Mouse (Mus musculus) left cerebral cortex, postnatal 10 days (tissue): ENCODE results near the gene Pnpt1. TPM values are rescaled to one million over a fixed set of nuclear protein-coding genes. Genes with fewer than 3 reads are reported as not detected.

ENCODE experiments used
- total RNA-seq, 2 experiments: library from RNA; stranded (reverse); gene quantifications; 2 replicates each; pipeline ENCODE4 v1.2.3; 2021

Gene Pnpt1
- total RNA-seq, 2 experiments from 2014 or later = 24.9 to 30.1 TPM

Other genes with a start within 250 kb of the Pnpt1 start
- gene Ppp4r3b, start 42.1 kb downstream of the Pnpt1 start, total RNA-seq = 10 to 100 TPM; 46.0 to 50.4 TPM
- 100 to 1,000 TPM; 130 to 141 TPM for gene Cfap36, start 116.7 kb downstream of the Pnpt1 start, total RNA-seq
- gene Ccdc88a, start 242.9 kb downstream of the Pnpt1 start, total RNA-seq = 100 to 1,000 TPM in 1 of 2 experiments, 10 to 100 TPM in 1; 94.6 to 105 TPM